Mouse (Mus musculus) gonadal fat pad, adult 2 months (tissue): ENCODE results near the gene Gm20696. TPM values are rescaled to one million over a fixed set of nuclear protein-coding genes. Genes with fewer than 3 reads are reported as not detected.

Source experiments
- DNase-seq: peaks from one replicate; pipeline ENCODE4 v3.0.0-alpha.2; 2012; ENCODE audit warnings: low read depth
- polyA plus RNA-seq: library from polyadenylated mRNA; depleted of rRNA; stranded (reverse); fragments of >200 nt; gene quantifications from 2 replicates; pipeline ENCODE4 v1.2.3, GENCODE M21; 2012

Gene Gm20696
- polyA plus RNA-seq, 1 experiment, result 0.38 TPM

GRCm38 (mm10) chr6:99359036-99359698 lies 307.4 kb downstream of the Gm20696 start:
- no peak for DNase-seq

- DNase-seq, result no peak
Measured at GRCm38 (mm10) chr6:99357931-99358330, 308.7 kb downstream of the Gm20696 start.

DNA sequence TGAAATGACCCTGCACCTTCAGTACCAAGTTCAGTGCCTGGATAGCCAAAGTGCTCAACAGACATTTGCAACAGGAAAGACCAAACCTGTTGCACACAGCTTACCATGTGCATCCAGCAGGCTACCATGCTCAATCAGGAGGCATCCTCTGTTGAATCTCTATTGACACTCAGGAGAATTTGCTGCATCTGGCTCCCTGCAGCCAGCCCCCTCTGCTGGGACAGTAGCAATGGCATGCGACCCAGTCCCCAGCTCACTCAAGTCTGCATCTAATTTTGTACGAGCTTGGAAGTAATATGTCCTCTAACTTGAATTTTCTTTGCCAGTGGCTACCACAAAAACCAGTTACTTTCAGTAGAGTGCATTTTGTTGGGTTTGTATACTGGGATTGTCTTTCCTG lies 312.3 kb downstream of the Gm20696 start:
- no peak for DNase-seq

DNA sequence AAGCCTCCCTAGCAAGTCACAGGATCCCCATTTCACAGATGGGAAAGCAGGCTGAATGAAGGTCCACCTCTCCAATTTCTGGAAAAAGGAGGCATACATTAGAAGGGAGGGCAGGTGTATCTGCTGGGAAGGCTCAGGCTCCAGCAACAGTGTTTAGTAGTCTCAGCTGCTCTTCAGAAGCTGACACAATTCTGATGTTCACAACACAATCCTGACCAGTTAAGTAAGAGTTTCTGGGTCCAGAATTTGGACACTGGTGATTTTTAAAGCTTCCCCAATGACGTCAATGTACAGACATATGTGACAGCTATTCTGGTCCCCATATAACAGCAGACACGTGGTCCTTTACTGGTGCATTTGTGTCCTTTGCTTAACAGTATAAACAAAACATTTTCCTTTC lies 313.2 kb downstream of the Gm20696 start:
- no peak for DNase-seq

- DNase-seq, result no peak
Measured at GRCm38 (mm10) chr6:99350566-99350965, 316.0 kb downstream of the Gm20696 start.

- no peak for DNase-seq
Measured at GRCm38 (mm10) chr6:99350156-99350555, 316.4 kb downstream of the Gm20696 start.

DNA sequence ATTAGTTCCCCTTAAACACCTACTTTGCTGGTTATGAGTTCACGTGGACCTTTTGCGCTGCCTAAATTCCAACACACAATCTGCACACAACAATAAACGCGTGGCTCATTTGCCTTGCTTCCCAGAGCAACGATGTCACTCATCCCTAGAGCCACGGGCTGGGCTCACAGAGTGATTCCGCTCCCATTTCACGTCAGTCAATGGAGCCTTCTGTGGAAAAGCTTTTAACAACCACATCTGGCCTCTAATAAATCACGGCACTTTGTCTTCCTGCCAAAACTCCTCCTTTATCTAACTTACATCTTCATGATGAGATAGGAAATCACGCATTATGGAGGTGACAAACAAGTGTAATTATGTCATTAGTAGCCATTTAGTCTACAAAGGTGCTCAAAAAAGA lies 318.8 kb downstream of the Gm20696 start:
- DNase-seq, result no peak

DNA sequence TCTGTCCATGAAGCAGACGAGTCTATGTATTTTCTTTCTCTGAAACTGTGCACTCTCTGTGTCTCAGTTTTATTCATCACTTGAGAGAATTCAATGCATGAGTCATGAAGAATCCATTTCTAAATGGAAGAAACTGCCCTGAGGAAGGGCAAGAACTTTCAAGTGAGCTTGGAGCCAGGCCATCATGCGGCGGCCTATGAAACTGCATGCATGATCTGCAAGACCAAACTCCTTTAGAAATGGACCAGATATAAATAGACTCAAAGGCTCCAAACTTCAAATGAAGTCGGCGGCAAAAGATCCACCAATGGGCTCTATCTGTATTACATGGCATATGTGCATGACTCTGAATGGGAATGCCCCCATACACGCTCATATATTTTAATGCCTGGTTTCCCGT lies 321.6 kb downstream of the Gm20696 start:
- DNase-seq, result no peak

GRCm38 (mm10) chr6:99344357-99344756 lies 322.2 kb downstream of the Gm20696 start:
- DNase-seq, result no peak

DNA sequence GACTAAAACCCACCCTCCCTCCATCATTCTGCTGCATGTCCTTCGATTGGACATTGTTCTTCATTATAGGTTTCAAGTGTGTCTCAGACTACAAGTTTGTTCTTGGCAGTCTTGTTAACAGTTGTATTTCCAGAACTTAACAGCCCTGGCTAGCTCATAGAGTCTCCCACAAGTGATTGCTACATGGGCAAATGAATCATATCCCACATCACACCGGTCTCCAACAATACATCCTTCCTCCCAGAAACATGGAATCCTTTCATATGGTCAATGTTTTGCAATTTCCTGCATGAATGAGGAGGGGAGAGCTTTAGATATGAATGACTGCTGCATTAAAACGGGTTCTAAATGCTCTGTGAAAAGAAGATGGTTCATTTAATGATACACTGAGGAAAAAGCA lies 322.8 kb downstream of the Gm20696 start:
- DNase-seq, result no peak

DNA sequence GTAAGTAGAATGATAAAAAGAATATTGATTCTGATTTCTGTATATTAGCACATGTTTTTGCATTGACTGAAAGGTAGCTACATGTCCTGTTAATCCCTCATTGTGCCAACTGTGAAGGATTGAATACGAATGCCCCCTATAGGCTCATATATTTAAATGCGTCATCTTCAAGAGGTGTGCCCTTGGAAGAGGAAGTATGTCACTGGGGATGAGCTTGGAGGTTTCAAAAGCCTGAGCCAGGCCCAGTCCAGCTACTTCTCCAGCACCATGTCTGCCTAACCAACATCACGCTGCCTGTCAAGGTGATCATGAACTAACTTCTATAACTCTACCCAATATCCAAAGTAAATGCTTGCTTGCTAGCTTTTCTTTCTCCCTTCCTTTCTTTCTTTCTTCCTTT lies 324.2 kb downstream of the Gm20696 start:
- DNase-seq, result no peak

DNA sequence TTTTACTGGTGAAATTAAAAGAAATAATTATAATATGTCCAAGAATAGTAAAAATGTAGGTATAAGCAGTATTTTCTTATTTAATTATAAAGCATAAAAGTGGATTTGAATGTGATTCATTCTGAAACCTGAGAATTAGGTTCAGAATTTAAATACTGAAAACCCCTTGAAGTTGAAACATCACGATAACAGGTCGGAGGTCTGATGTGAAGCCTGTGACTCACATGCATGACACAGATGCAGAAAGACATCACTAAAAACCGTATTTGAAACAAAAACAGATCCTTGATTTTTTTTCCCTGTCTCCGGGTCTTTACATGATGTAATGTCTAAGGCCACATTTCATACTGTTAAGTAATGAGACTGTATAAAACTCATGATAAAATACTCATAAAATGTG lies 325.7 kb downstream of the Gm20696 start:
- DNase-seq, result no peak

DNA sequence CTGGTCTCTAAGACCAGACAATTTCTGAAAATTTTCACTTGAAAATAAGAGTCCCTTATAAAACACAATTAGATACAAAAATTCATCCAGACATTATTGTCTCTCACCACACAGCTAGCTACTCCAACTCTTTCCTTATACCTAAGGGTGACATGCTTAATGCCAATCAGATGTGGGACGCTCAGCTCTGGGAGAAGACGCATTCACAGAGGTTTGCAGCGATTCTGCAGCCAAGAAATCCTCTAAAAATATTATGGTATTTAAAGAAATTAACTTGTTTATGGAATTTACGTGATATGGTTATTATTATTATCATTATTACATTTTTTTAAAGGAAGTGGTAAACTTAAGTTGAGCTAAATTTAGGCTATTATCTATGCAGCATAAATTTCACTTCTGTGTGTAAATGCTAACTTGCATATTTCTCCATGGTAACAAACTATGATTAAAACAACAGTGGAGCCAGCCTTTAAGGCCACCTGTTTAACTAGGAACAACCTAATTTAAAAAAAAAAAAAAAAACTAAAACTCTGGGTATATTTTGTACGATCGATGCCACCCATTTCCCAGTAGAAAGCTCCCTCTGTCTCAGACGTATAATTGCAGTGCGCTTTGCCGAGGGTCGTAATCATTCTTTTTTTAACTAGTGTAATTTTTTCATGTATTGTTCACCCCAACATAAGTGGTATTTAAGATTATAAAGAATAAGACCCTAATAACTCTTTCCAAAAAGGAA lies 326.4 kb downstream of the Gm20696 start:
- DNase-seq, result no peak

GRCm38 (mm10) chr6:99339343-99339620 lies 327.3 kb downstream of the Gm20696 start:
- DNase-seq, result no peak

DNA sequence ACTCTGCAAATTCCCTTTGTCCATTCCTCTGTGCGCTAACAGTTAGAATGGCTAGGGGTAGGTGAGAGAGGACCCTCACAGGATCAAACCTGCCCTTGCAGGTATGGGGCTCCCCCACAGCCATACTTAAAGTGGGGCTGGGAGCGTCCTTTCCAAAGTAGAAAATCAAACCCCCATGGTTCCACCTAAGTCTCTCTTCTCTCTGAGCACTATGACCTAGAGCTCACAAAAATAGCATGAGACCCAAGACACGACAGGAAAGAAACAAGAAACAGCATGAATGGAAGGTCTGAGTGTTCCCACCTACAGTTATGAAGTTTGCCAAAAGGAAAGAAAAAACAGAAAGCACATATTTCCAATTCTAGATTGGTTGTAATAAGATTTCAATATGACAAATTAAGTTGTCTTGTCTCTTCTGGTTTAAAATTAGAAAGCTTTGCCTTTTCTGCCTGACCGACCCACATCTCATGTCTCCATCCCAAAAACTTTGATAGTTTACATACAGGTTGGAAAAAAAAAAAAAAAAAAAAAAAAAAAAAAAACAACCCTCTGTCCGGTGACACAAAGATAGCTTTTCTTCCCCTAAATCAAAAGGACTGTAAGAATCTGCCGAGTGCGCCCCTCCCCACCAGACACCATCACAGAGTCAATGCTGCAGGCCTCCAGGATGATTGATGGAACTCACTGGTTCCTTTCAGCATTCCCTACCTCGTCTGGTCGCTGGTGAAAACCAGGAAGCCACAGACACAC lies 327.8 kb downstream of the Gm20696 start:
- no peak for DNase-seq

DNA sequence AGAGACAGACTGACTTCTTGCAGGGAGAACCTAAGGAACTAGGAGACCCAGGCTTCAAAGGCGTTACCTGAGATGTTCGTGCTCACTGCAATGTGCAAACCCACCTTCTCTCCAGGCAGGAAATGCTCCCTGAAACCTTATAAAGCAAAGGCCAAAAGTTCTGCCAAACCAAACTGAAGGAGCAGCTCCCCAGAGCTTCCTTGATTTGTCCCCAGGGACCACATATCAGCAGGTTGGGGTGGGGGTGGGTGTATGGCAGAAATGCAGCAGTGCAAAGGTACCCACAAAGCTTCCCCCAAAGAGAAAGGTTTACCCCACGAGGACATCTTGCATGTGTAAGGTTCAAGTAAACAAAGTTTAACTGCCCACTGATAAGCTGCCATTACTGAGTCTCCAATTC lies 328.4 kb downstream of the Gm20696 start:
- DNase-seq, result no peak

DNA sequence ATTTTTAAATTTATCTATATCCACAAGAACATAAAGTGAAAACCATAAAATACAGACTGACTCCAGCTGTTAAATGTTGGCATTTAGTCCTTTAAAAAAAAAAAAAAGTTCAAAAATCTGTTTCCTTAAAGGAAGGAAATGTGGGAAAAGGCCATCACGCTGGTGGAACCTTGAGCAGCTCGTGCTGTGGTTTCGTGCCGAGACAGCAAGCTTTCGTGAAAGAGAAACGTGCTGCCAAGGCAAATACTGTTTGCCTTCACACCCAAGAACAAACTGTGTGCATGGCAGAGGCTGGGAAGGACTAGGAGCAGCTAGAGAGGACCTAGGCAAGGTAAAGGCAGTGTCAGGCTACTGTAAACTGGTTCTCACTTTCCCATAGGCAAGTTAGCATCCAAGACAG lies 329.0 kb downstream of the Gm20696 start:
- DNase-seq, result no peak

DNA sequence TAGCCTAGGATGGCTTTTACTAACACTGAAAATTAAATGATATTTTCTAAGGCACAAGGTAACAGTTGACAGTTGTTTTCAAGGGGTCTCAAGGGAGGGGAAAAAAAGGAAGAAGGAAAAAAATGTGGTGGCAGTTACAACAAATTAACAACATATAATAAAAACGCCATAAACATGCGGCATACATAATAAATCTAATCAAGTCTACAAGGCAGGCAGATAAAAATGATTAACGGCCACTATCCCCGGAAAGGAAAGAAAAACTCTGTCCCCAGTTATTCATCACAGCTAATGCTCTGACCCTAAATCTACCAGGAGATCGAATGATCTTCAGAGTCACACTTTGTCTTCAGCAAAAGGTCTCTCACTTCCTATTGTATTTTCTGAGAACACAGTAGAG lies 330.4 kb downstream of the Gm20696 start:
- no peak for DNase-seq

- no peak for DNase-seq
Measured at GRCm38 (mm10) chr6:99335174-99335830, 331.3 kb downstream of the Gm20696 start.

- no peak for DNase-seq
Measured at GRCm38 (mm10) chr6:99334255-99334654, 332.3 kb downstream of the Gm20696 start.

DNA sequence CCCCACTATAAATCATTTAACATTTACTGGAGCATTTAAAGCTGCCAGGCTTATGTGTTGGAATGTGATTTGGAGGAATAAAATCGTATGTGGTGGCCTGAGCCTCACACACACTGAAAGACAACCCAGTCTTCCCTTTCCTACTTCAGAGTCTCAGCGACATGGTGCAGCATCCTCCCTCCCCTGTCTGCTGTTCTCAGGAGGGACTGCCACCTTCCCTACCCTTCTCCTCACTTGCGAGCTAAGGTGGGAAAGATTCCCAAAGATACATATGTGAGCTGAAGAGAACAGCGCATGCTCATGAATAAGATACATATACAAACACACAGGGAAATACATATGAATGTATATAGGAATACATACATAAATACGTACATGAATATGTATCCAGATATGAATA lies 333.5 kb downstream of the Gm20696 start:
- DNase-seq, result no peak

DNA sequence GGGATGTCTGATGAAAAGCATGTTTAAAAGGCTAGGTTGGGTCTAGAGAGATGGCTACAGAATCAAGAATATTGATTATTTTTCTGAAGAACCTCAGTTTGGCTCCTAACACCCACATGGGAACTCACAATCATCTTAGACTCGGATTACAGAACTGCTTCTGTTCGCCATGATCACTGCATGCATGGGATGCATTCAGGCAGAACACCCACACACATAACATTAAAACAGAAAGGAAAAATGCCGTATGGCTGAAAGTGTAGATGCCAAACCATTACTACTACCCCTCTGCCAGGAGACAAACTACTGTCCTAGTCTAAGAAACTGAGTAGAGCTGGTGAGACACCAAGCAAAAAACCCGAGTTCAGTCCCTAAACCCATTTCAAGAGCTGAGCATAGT lies 336.4 kb downstream of the Gm20696 start:
- DNase-seq, result no peak

DNA sequence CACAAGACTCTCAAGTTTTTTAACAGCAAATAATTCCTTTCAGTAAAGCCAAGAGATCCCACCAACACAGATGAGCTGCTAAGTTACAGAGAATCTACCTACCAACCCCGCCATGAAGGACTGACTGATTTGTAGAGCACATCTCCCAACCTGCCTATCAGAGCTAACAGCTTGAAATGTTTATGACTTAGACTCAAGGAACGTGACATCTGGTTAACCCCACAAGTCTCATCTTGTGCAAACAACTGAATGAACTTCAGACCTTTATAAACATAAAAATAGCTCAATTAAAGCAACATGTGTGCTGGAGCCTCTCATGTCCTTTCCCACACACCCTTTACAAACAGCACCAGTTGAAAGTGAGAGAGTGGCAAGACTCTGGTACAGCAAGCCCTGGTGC lies 338.0 kb downstream of the Gm20696 start:
- DNase-seq, result no peak
